Mouse (Mus musculus): ENCODE measurements around the gene Lgals9. TPM values are rescaled to one million over a fixed set of nuclear protein-coding genes. Genes with fewer than 3 reads are reported as not detected.

Gene Lgals9
- polyA plus RNA-seq, 1 experiment from 2014 or later, result 421 TPM

DNA sequence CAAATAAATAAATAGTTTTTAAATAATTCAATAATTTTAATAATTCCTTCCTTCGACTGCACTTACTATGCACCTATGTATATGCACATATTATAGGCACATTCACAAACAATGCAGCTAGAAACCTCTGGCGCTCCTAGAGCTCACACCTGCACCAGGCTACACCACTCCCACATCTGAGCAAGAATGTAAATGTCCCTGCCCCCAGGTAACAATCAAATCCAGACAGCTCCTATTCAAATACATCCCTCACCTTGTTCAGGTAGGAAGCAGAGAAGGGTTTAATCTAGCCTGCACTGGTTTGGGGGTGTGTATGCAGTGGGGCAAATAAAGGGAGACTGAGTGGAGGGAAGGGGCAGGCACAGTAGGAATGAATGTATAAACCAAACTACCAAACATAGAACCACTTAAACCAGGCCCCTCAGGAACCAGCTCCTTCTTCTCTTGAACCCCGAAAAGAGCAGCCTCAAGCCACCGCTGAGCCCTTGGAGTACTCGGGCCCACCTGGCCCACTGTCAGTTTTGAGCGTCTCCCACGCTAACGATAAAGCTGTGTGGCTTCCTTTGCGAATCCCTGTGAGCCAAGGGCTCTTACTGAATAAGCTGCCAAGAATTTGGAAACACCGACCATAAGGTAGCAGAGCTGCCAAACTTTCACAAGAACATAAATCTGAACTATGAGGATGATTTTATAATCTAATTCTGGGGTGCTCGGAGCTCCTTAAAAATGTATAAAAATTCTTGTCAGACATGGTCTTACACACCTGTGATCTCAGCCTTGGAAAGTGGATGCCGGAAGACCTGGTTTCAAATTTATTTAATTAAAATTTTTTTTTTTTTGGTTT is 6.3 kb downstream of the Lgals9 start:
- DNase-seq (ENCODE audit: low spot score), result no peak

DNA sequence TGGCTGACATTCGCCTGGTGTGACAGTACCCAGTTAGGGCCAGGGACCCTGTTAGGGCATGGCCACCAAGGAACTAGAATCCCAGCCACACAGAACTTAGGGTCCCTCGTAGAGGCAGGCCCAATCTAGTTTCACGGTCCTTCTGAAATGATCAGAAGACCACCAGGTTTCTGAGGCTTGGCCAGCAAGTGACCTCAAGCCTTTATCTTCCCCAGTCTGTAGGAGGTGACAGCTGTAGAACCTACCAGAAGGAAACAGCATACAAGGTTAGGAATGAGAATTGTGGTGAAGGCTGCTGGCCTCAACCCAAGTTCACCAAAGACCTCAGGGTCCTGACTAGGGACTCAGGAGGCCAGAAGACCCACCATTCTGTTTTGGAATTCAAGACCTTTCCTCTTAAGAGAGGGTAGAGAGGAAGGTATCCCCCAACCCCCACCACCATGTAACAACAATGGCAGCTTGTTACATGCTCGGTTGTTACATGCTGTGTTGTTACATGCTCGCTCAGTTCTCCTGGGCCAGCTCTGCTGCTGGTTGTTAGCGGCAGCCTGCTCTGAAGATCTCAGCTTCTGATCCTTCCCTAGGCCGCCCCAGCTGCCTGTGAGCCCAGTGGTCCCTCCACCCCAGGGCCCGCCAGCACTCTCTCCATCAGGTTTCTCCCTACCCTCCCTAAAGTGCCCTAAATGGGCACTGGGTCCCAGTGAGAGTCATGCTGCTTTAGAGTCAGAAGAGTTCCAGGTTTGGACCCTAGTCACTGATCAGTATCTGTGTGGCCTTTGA is 7.8 kb downstream of the Lgals9 start:
- no peak for DNase-seq (ENCODE audit: low spot score)

GRCm38 (mm10) chr11:78973381-78974150 is 11.2 kb downstream of the Lgals9 start:
- peak; percentile 62 for DNase-seq (ENCODE audit: low spot score)

- peak; percentile 78 for DNase-seq (ENCODE audit: low spot score)
Observed at GRCm38 (mm10) chr11:78972811-78973351, 11.9 kb downstream of the Lgals9 start.

DNA sequence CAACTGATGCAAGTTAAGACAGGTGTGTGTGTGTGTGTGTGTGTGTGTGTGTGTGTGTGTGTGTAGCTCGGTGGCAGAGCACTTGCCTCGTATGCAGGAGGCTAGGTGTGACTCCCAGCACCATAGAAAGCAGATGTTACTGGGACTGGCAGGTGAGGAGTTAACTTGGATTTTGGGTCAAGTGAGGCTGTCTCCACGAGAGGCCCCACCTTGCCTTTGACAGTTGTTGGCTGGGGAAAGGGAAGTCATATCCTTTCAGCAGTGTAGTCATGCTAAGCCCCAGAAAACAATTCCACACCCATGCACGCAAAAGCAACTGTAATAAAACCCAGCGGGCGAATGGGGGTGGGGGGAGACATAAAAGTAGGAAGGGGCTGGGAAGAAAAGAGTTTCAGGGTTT is 12.4 kb downstream of the Lgals9 start:
- peak; percentile 70 for DNase-seq (ENCODE audit: low spot score)

DNA sequence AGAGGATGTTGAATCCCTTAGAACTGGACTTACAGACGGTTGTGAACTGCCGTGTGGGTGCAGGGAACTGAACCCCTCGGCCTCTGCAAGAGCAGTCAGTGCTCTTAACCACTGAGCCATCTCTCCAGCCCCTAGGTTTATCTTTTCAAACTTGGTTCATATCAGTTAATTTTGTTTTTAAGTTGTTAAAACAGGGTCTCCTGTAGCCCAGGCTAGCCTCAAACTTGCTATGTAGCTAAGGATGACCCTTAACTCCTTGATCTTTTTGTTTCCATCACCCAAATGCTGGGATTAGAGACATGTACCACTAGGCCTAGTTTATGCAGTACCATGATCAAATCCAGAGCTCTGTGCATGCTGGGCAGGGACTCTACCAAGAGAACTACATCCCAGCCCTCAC is 13.0 kb downstream of the Lgals9 start:
- no peak for DNase-seq (ENCODE audit: low spot score)

DNA sequence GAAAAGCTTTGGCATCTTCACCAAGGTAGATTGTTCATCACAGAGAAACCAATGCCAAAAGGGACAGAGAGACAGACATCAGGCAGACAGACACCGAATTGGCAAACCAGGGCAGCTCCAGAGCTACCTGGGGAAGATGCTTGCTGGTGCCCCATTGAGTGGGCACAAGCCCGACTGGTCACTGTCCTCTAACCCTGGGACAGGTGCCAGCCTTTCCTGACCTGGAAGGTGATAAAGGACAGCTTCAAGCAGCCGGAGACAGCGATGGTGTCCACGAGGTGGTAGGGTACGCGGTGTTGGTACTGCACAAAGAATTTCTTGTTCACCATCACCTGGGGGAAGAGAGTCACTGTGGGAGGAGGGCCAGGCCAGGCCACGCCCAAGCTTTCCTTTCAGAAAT is 13.7 kb downstream of the Lgals9 start:
- DNase-seq (ENCODE audit: low spot score), result no peak

DNA sequence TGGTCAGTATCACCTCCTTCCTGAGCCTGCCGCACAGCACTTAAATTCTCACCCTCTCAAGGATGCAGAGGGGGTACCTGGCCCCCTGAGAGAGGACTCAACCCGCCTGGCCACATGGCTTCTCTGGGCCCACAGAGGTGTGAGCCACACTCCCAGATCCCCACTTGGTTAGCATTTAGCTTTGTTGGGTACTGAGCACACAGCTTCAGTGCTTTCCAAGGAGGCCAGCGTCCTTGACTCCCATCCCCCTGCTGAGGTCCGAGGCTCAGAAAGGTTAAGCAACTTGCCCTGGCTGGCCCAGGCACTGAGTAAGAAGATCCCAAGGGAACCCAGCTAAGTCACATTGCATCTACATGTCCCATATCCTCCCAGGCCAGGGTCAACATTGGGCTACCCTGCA is 16.6 kb downstream of the Lgals9 start:
- no peak for DNase-seq (ENCODE audit: low spot score)

- DNase-seq (ENCODE audit: low spot score), result peak; percentile 78
Observed at GRCm38 (mm10) chr11:78967371-78967770, 17.4 kb downstream of the Lgals9 start.

DNA sequence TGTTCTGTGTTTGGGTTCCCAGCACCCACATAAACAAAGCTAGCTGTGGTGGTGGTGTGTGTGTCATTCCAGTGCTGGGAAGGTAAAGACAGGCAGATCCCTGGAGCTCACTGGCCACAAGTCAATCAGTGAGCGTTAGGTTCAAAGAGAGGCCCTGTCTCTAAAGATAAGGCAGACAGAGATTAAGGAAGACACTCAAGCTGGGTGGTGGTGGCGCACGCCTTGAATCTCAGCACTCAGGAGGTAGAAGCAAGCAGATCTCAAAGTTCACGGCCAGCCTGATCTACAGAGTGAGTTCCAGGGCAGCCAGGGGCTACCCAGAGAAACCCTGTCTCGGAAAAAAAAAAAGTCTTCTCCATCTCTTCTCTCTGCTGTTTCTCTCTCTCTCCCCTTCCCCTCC is 23.5 kb downstream of the Lgals9 start:
- DNase-seq (ENCODE audit: low spot score), result no peak

DNA sequence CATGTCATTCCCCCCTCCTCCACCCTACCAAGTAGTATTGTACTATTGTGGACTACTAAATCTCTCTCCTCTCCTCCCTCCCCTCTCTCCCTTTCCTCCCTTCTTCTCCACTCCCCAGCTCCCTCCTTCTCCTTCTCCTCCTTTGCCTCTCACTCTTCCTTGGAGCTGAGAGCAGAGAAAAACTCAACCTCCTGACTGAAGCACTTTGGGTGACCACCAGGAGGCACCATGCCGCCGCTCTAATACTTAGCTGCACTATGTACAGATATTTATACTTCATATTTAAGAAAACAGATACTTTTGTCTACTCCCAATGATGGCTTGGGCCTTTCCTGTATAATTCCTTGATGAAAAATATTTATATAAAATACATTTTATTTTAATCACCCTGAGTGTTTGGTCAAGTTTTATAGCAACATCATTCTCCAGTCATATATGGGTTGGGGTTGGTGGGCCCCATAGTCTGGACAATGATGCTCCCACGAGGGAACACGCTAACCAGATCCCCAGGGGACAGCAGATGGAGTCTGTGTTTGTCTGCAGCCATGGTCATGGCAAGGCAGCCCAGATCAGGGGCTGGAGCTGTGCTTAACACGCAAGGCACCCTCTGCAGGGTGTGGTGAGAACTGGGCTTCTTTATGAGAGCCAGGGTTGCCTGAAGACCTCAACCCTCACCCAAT is 24.8 kb downstream of the Lgals9 start:
- DNase-seq (ENCODE audit: low spot score), result no peak

DNA sequence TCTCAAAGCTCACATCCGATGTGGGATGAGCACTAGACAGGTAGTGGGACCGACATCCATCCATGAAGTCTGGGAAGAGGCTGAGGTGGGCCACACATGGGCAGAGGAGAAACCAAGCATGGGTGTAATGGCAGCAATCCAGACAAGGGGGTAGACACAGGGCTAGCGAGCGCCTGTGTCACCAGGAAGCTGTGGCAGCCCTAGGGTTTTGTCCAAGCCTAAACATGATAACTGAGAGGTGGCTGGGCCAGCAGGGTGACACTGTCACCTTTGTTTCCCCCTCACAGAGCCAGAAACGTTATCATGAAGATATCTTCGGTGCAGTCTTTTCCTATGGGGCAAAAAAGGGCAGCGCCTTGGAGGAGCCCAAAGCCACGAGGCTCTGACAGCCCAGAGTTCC is 25.4 kb downstream of the Lgals9 start:
- no peak for DNase-seq (ENCODE audit: low spot score)

DNA sequence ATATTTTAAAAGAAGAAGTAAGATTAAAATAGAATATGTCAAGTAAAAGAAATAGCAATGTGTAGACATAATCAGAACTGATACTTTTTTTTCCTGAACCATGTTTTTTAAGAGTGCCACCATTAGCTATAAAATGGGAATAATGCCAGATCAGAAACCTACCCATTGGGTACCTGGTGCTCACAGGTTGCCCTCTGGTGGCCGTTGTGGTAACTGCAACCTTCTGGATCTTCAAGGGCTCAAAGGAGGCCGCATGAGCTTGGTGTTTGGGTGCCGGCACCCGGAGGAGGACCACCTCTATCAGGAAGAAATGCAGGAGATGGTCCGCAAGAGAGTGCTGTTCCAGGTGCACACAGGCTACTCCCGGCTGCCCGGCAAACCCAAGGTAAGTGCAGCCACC is 28.5 kb downstream of the Lgals9 start:
- DNase-seq (ENCODE audit: low spot score), result peak; percentile 83

GRCm38 (mm10) chr11:78952467-78952866 is 32.3 kb downstream of the Lgals9 start:
- peak; percentile 23 for DNase-seq (ENCODE audit: low spot score)

- DNase-seq (ENCODE audit: low spot score), result no peak
Observed at GRCm38 (mm10) chr11:78950365-78950764, 34.4 kb downstream of the Lgals9 start.

DNA sequence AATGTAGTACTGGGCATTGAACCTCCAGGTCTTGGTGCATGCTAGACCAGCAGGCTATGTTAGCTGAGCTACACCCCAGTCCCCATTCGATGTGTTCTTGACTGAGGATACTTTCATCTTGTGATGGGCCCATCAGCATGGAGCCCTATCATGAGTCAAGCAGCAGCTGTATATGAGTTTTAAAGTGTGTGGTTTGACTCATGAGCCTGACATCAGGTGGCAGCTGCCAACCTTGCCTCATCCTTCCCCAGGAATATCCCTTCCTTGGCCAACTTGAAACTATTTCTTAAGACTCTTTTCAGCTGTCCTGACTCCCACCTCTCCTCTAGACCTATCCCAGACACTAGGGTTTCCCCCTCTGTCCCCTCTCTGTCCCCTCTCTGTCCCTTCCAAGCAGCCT is 41.7 kb downstream of the Lgals9 start:
- DNase-seq (ENCODE audit: low spot score), result no peak

GRCm38 (mm10) chr11:78935178-78935577 is 49.6 kb downstream of the Lgals9 start:
- DNase-seq (ENCODE audit: low spot score), result no peak

DNA sequence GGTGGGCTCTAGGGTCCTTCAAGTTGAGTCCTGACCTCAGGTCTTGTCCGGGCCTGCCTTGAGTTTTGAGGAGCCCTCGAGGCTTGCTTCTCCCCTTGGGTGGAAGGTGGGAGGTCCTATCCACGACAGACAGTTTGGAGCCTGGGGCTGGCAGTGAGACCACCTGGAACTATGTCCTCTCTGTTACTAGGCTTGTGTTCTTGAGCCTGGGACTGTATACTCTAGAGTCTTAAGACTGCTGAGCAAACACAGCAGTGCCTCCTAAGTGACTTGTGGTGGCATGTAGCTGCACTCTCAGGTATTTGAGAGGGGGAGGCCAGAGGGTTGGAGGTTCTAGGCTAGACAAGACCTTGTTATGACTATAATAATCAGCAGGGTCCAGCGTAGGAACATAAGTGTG is 50.0 kb downstream of the Lgals9 start:
- DNase-seq (ENCODE audit: low spot score), result no peak

GRCm38 (mm10) chr11:78934307-78934706 is 50.4 kb downstream of the Lgals9 start:
- DNase-seq (ENCODE audit: low spot score), result no peak

DNA sequence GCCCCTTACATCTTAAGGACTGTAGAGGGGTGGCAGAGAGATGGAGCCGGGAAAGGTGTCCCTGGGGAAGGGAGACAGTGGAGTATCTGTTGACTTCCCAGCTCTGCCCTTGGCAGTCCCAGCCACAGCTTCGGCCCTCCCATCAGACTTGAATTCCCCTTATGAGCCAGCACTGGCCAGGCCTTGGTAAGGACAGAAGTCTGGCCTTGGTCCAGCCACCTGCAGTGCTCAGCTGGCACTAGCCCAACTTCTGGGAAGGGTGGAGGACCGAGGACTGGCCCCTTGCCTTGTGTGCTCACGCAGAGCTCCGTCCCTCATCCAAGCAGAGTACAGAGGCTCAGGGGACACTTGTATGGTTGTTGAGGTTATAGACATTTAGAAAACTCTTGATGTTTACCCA is 55.4 kb downstream of the Lgals9 start:
- DNase-seq (ENCODE audit: low spot score), result no peak

- DNase-seq (ENCODE audit: low spot score), result peak; percentile 2
Observed at GRCm38 (mm10) chr11:78924916-78925315, 59.8 kb downstream of the Lgals9 start.

Measured in thymus, postnatal 0 days (tissue).